Mouse (Mus musculus): ENCODE results near the gene Arhgap29. TPM values are rescaled to one million over a fixed set of nuclear protein-coding genes. Genes with fewer than 3 reads are reported as not detected.
A peak's percentile ranks its signal among the peaks of the same experiment; 100 is the strongest.

Gene Arhgap29
- 10 to 100 TPM; 30.4 to 33.8 TPM for total RNA-seq (2021)

DNA sequence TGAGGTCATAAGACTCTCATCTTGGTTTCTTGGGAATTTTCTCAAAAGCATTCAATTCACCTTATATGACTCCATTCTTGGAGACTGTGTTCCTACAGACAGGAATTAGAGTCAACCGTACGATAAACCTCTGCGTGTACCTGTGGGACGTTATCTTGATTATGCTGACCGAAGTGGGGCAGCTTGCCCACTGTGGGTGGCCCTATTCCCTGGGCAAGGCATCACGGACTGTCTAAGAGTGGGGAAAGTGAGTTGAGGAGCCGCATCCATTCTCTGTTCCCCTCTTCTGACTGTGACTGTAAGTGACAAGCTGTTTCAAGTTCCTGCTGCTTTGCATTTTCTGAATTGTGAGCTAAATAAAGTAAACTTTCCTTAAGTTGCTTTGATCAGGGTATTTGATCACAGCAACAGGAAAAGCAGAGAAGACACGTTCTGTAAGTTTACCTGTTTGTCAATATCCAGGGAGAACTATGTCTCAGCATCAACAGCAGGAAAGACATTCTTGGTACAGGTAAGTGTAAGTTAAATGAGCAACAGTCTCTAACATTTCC lies at the start of gene Arhgap29:
Arhgap29 (plus strand) TSS at position 501 of the 551 bp plus-strand sequence.
- DNase-seq (ENCODE audit: extremely low spot score in 1 of 2, low spot score in 2 of 2), result no peak
- intact Hi-C loops (cut with DNase I), result no loop called here

DNA sequence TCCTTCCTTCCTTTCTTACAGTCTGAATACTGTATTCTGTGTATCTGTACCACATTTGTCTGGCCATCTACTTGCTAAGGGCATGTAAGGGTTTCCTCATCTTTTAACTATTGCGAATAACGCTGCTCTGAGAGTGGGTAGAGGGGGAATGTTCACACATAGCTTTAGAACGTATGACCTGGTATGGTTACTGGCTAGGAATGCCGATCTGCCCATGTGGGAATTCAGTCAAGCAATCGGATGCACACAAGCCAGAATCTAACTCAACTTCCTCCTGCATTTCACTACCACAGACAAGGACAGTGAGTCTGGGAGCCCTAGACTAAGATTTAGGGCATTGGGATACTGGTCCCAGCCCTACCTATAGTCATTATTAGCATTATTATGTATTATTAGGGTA lies 49.6 kb upstream of the Arhgap29 start:
- no peak for DNase-seq (ENCODE audit: extremely low spot score in 1 of 2, low spot score in 2 of 2)
- intact Hi-C loops (cut with DNase I), result no loop called here

DNA sequence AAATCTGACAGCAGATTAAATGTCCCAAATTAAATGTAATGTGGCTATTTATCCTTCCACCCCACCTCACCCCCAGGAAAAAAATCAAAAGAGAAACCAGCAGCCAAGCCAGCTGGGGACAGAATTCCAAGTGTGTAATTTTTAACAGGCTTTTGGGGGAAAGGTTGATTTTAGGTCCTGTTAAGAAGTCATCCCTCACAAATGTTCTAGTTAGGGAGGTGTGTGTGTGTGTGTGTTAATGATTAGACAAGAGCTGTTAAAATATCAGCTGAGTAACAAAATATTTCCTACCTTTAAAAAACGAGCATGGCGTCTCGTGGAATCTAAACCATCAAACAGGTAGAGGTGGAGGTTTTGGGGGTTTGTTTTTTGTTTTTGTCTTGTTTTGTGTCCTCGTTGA lies 49.1 kb upstream of the Arhgap29 start:
- intact Hi-C loops (cut with DNase I), result no loop called here
- DNase-seq (ENCODE audit: extremely low spot score in 1 of 2, low spot score in 2 of 2), result no peak

DNA sequence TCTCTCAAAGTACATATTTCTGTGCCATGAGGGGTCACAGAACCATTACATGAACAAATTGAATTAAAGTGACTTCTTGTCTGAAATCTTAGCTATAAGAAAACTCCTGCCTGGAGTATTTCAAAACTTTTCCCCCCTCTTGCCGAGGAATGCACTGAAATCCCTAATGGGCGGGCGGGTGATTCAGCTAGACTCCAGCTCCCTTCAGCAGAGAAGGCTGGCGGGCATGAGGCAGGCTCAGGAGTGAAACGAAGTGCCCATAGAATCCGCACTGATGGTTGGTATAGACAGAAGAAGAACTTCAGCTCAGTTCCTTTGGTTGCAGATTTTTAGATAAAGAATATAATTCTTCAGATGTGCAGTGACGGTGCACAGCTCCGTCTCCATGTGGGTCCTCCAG lies 48.6 kb upstream of the Arhgap29 start:
- intact Hi-C loops (cut with DNase I), result no loop called here
- no peak for DNase-seq (ENCODE audit: extremely low spot score in 1 of 2, low spot score in 2 of 2)

DNA sequence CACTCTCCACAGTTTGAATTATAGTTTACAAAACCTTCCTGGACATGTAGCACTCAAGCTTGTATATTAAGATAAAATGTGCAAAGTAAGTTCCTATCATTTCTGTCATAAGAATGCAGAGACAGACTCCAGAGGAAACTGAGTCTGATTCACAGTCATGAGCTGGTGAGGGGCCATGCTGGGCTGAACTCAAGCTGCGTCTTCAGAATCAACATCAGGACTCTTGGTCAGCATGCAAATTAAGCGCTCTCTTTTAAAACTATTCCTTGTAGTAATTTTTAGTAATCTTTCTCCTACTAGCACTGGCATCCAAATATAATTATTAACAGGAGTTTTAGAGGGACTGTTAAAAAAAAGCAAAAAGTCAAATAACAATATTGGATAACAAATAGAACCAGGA lies 47.9 kb upstream of the Arhgap29 start:
- no peak for DNase-seq (ENCODE audit: extremely low spot score in 1 of 2, low spot score in 2 of 2)
- intact Hi-C loops (cut with DNase I), result no loop called here

DNA sequence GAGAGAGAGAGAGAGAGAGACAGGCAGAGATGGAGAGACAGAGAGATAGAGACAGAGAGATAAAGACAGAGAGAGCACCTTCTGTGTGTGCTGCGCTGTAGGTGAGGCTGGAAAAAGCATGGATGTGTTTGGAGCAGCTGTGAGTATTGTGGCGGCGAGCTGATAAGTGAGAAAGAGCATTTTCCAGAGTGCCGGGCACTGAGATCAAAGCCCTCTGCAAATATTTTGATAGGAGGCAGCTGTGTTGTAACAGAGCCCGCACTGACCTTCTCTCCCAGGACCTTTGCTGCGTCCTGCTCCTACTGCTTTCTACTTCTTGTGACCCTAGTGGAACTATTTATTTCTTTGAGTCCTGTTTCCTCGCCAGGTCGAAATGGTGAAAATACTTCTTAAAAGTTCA lies 45.7 kb upstream of the Arhgap29 start:
- intact Hi-C loops (cut with DNase I), result no loop called here
- peak in 1 of 2 experiments; percentile 53 for DNase-seq (ENCODE audit: extremely low spot score in 1 of 2, low spot score in 2 of 2)

DNA sequence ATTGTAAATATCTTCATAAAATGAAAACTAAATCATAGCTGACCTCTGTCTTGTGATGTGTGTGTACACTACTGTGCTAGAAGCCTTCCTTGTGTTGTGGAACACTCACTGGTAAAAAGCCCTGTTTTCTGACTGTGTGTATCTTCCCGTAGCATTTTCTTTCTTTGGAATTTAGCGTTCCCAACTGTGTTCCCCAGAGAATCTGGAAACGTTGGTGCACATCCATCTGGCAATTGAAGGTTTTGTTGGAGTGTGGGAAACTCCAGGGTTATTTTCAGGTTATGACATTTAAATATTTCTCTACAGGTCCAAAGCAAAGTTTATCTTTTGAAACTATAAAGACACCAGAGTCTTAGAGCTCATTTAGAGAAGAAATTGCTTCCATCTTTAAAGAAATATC lies 43.2 kb upstream of the Arhgap29 start:
- no peak for DNase-seq (ENCODE audit: extremely low spot score in 1 of 2, low spot score in 2 of 2)
- intact Hi-C loops (cut with DNase I), result no loop called here

DNA sequence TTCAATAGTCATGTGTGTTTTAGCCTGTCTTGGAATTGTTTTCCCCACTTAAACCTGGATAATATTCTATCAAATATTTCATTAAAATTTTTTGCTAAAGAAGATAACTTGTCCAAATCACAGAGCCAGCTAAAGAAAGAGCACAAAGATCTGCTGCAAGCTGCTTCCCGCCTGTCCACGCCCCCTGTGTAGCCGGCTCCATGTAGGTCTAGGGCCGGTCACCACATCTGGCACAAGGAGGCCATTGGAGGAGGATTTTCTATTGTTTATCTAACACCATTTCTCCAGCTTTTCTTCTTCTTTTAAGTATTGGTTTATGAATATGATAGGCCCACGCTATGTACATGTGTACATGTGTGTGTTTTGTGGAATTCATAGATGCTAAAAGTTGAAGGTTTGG lies 38.9 kb upstream of the Arhgap29 start:
- intact Hi-C loops (cut with DNase I), result no loop called here
- DNase-seq (ENCODE audit: extremely low spot score in 1 of 2, low spot score in 2 of 2), result no peak

DNA sequence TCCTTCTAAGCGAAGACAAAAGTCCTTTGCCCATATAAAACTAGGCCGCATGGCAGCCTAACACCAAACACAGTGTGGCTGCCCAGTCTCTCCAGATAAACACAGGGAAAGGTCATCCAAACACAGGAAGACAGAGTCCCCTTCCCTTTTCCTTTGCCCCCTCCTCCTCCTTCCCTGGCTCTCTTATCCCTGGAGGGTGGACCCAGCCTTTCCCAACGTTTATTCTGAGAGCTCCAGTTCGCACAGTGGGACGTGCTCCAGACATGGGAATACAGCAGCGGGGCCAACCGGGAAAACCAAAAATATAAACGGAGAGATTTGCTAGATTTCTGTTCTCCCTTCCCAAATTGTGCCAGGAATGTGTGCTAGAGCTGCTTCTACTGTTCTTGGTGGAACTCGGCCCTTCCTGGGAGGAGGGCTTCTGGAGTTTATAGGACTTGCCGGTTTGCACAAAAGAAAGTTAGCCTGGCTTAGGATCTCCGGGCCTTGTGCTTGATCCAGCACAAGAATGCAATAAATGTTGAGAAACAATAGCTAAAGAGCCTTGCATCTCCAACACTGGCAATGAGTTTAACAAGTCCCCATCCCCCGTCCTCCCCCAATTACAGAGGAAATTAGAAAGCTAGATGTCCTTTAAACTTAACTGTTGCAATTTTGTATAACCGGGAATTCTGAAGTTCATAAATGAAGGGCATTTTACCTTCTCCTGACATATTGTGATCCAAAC lies 37.7 kb upstream of the Arhgap29 start:
- peak in 1 of 2 experiments; percentile 75 for DNase-seq (ENCODE audit: extremely low spot score in 1 of 2, low spot score in 2 of 2)
- intact Hi-C loops (cut with DNase I), result no loop called here

DNA sequence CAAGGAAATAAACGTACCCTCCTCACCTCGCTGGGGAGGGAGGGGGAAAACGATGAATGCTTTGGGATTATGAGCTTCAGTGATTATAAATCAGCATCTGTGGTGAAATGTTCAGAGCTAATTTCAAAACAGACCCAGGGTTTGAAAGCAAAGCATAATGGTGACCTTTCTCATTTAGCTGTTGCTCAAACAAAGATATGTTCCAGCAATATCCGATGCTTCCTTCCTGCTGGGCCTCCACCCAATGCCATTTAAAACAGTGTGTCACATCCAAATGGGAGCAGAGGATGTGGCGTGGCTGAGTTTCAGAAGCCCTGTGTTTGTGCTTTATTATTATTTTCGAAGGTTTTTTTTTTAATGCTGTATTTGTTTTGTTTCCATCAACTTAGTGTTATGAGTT lies 37.1 kb upstream of the Arhgap29 start:
- intact Hi-C loops (cut with DNase I), result no loop called here
- DNase-seq (ENCODE audit: extremely low spot score in 1 of 2, low spot score in 2 of 2), result peak in 1 of 2 experiments; percentile 51

DNA sequence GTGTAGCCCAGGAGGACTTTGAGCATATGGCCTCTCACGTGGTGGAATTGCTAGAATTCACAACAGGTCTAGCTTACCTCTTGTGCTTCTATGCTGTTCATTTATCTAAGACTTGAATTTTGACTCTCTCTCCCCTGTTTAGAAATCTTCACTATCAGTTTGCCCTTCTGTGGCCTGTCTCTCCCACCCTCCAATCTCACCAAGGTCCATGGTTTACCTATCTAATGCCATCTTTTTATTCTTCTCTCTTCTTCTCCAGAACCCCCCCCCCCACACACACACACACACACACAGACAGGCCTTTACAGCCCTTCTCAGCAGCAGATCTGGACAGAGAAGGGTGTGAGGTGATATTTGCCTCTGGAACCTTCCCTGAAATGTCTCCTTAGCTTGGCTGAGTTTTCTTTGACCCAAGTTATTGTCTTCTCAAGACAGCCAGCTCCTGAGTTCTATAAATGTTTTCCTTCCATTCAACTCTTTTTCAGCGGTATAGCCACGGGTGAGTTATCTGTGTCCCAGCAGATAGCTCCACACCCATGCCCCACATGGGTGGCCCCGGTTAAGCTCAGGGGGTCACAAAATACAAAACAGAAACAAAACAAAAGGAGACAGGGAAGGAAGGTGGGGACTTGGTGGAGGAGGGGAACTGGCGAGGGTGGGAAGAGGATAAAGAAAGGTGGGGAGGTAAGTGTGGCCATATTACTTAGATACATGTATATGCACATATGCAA lies 35.4 kb upstream of the Arhgap29 start:
- intact Hi-C loops (cut with DNase I), result no loop called here

DNA sequence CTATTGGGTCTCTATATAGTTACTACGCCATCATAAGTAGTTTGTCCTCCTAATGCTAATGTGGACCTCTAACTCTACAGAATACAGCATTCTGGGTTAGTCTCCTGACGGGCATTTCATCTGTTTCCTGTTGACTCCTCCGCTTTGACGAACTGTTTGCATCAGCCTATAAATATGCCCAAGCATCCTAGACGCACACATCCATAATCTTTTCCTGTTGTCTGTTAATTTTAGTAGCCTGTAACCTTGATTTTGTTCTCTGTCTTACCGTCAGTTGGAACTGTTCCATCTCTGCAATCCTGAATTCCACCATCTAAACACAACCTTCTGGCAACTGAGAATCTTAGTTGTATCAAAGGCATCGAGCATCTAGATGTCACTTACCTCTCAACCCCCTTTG lies 34.7 kb upstream of the Arhgap29 start:
- intact Hi-C loops (cut with DNase I), result no loop called here
- DNase-seq (ENCODE audit: extremely low spot score in 1 of 2, low spot score in 2 of 2), result no peak

More for the DNA sequence above, 35.4 kb upstream of the Arhgap29 start:
- DNase-seq (ENCODE audit: extremely low spot score in 1 of 2, low spot score in 2 of 2), result no peak

DNA sequence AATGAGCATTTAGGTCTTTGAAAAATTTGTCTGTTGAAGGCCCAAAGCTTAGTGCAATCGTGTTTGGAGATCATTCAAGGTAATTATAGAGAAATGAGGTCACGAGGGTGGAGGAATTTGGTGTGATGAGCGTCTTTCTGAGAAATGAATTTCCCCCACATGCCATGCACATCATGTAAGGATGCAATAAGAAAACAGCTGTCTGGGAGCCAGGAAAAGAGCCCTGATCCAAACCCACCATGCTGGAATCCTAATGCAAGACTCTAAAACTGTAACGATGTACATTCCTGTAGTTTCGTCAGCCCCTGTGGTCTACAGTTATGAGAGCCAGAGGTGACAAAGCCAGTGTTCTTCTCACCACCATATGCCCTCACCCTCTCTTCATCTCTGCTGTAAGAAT lies 32.4 kb upstream of the Arhgap29 start:
- intact Hi-C loops (cut with DNase I), result no loop called here

DNA sequence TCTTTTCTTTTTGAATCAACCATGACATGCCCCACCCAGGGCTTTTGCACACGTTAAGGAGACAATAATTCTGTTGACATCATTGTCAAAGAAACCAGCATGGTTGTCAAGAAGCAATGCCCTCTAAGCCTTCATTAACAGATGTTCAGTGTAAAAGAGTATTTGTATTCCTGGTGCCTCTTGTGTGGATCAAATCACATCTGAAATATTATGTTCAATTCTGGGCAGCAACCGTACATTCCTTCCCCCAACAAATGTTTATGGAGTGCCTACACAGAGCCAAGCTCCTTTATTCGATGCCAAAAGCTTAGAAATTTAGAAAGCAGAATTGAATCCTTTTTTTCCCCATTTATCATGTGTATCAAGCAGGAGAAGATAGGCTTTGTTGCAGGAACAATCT lies 31.6 kb upstream of the Arhgap29 start:
- intact Hi-C loops (cut with DNase I), result no loop called here
- DNase-seq (ENCODE audit: extremely low spot score in 1 of 2, low spot score in 2 of 2), result no peak

More for the DNA sequence above, 32.4 kb upstream of the Arhgap29 start:
- DNase-seq (ENCODE audit: extremely low spot score in 1 of 2, low spot score in 2 of 2), result no peak

DNA sequence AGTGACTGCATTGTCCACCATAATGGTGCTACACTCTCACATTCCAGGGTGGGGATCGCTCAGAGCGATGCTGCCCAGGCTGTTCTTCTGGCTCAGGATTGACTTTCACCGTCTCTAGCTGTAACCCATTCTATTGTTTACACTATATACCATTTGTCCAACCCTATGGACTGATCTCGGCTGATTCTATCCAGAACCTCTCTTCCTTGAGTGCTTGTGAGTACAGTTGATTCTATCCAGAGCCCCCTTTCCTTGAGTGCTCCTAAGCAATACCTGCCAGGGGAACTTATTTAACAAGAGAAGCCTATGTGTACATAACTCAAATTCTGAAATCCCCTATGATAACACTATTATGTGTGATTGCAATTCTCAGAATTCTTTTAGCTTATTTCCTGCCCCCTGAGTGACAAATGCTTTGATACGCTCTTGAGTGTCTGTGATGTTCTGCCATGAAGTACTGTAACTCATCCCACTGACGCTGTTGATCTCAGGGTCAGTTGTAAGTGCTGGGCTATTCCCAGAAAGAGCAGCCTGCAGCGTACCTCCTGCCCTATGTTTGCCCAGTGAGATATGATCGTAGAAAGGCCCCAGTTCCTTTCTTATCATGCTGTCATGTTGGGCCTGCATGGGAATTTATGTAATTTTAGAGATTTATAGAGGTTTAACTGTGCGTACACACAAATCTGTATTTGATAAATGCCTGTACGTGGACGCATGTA lies 27.4 kb upstream of the Arhgap29 start:
- intact Hi-C loops (cut with DNase I), result no loop called here
- DNase-seq (ENCODE audit: extremely low spot score in 1 of 2, low spot score in 2 of 2), result no peak

DNA sequence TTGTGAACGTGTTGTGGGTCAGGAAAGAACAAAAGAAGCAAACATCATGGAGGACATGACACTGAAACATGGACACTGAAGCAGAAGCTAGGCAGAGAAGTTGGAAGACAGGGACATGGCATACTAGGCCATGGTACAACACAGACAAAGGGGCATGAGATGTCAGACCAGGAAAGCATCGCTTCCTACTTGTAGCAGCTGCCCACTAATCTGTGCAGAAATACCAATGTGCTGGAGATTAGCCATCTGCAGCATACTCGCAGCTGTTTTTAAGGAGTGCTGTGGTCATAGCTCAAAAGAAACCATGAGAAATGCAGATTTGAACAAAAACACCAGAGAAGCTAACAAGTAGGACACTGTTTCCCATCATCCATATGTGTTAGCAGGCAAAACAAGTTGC lies 24.7 kb upstream of the Arhgap29 start:
- no peak for DNase-seq (ENCODE audit: extremely low spot score in 1 of 2, low spot score in 2 of 2)
- intact Hi-C loops (cut with DNase I), result no loop called here

DNA sequence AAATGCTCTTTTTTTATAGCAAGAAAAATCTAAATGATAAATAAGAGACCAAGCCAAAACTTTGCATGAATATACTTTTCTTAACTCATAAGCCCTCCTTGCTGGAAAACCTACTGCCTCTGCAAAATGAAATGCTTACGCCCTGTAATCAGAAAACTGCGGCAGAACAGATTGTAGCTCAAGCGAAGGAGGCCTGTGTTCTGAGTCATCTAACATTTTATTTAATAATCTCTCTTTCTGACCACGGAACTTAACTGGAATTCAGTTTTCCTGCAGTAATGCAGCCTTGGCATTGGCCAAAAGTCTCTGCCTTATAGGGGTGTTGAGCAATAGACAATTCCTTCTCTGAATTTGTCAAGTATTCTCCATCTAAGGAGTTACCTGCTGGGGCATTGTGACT lies 19.5 kb upstream of the Arhgap29 start:
- no peak for DNase-seq (ENCODE audit: extremely low spot score in 1 of 2, low spot score in 2 of 2)
- intact Hi-C loops (cut with DNase I), result no loop called here

DNA sequence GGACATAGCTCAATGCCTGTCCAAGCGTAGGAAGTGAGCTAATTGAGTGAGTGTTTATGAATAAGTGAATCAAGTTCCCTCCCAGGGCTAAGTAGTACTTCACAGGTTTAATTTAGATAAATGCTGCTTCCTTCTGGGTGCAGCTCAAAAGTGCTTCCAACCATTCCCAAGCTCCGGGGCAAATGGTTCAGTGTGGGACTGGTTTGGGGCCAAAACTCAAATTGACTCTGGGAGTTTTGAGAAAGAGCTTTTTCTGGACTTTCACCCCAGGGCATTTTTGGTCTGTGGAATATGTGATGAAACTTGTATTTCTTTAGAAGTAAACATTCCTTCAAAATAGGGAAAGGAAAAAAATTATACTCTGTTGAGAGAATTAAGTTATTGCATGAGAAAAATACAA lies 16.1 kb upstream of the Arhgap29 start:
- intact Hi-C loops (cut with DNase I), result no loop called here
- DNase-seq (ENCODE audit: extremely low spot score in 1 of 2, low spot score in 2 of 2), result no peak

DNA sequence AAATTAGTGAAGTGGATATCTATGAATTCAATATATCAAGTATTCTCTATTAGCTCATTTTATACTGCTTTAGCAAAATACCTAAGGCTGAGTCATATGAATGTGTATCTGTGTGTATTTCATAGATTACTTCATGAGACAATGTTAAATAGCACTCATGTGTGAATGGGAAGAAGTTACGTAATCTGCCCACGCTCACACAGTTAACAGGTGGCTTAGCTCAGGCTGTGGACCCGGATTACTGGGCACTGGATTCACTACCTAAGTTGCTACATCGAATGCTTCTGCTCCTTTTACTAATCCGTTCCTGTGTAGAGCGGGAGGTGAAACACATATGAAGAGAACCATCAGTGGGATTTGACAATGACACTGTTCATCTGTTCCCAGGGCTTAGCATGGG lies 15.3 kb upstream of the Arhgap29 start:
- intact Hi-C loops (cut with DNase I), result no loop called here

DNA sequence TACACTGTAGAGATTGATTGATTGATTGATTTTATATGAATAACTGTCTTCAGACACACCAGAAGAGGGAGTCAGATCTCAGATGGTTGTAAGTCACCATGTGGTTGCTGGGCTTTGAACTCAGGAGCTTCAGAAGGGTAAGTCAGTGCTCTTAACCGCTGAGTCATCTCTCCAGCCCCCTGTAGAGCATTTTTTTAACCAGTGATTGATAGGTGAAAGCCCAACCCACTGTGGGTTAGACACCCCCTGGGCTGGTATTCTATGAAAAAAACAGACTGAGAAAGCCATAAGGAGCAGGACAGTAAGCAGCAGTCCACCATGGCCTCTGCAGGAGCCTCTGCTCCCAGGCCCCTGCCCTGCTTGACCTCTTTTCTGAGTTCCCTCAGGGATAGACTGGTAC lies 12.7 kb upstream of the Arhgap29 start:
- DNase-seq (ENCODE audit: extremely low spot score in 1 of 2, low spot score in 2 of 2), result no peak
- intact Hi-C loops (cut with DNase I), result no loop called here

More for the DNA sequence above, 15.3 kb upstream of the Arhgap29 start:
- DNase-seq (ENCODE audit: extremely low spot score in 1 of 2, low spot score in 2 of 2), result no peak

Data from left cerebral cortex, postnatal 10 days (tissue).